Mouse (Mus musculus): Measurements from ENCODE around the gene Mindy3. TPM values are rescaled to one million over a fixed set of nuclear protein-coding genes. Genes with fewer than 3 reads are reported as not detected.
"Not testable (repeated sequence)": the region's sequence is repeated elsewhere in the genome, so short reads cannot be mapped to it uniquely, and the experiment has no call there.

Gene Mindy3
- 10 to 100 TPM; 40.7 to 41.5 TPM for total RNA-seq (2021)
- polyA plus RNA-seq (2012; rRNA removed), result 87.8 and 117 TPM in 2 replicates
- long read RNA-seq, transcript Mindy3-201 (15 exons, 2,344 nt), result major isoform, 7 of 21 reads
- long read RNA-seq, partial matches to known transcripts, result 1 of 21 reads
- long read RNA-seq, other reads (novel, unspliced or antisense), result 11 of 21 reads

DNA sequence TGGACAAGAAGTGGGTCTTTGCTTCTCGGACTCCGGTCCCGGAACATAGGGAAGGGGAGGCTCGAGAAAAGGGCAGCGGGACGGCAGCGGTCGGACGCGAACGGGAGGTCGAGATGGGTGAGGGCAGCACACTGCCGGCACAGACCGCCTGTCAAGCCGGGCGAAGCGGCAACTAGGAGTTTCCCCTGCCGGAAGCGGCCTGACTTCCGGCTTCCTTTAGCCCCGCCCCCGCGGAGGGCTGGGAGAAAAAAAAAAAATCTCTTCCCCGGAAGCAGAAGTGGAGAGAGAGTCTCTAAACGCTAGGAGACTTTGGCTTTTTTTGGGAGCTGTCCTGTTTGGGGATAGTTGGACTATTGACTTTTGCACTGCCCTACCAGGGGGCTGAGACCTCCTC lies at the start of gene Mindy3:
Gene Mindy3, minus strand, starts transcription at position 209 of the 394 bp plus-strand sequence.
- peak; percentile 95 for DNase-seq

DNA sequence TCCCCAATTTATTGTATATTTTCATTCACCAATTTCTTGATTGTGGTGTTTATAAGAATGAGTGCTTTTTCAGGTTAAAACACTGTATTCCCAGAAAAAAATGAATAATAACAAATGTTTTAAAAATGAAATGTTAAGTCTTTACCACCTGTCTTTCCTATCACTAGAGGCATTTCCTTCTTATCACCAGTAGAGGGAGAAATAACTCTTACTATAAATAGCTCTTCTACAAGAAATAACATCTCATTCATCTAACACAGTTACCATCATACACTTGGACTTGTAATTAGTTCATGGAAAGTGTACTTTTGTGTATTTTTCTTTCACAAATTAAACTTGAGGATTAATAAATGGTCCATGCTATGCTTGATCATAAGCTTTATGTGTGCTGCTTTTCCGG lies 40.5 kb upstream of the Mindy3 start:
- no peak for DNase-seq

DNA sequence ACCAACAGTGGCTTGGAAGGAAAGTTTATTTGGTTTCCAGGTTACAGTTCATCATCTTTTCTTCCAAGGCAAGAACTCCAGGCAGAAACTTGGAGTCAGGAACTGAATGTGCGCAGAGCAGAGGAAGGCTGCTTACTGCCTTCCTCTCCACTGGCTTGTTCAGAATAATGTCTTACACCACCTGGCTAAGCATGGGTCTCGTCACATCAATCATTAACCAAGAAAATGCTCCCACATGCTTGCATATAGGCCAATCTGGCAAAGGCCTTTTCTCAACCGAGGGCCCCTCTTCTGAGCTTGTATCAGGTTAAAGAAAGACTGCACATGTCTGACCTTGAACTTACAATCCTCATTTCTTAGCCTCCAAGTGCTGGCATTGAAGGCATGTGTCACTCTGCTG lies 30.8 kb upstream of the Mindy3 start:
- DNase-seq, result no peak

DNA sequence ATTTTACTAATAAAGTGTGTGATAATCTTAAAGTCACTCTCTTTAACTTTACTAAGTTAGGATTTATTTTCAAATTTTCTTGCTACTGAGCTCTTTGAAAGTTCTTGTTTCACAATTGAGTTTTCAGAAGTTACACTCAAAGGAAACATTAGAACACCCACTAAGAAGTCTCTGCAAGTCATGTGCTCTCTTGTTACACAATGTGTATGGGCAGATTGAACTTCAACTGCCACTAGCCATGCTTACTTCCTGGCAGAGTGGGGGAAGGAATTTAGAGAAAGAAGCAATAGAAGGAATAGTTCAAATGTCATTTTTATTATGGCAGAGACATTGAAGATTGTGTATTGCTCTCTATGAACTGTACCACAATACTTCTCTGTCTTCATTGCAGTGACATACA lies 20.9 kb upstream of the Mindy3 start:
- no peak for DNase-seq

- no peak for DNase-seq
Observed at GRCm38 (mm10) chr2:12439543-12439942, 20.3 kb upstream of the Mindy3 start.

DNA sequence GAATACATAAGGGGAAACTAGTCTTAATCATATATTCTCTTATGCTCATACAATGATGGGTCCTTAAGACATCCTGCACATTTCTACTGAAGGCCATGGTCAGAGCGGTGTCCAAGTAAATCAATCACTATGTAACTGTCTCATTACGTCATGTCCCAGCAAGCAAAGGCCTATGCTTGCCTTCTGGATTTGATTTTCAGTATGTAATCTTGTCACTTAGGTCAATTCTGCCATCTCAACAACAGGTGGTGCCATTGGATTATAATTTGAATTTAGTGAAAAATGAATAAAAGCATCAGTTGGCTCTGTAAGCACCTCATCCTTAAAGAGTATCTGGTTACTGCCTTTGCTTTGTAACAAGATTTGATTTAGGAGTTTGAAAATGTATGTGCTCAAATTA lies 18.9 kb upstream of the Mindy3 start:
- no peak for DNase-seq

GRCm38 (mm10) chr2:12432055-12432454 lies 12.8 kb upstream of the Mindy3 start:
- DNase-seq, result no peak

DNA sequence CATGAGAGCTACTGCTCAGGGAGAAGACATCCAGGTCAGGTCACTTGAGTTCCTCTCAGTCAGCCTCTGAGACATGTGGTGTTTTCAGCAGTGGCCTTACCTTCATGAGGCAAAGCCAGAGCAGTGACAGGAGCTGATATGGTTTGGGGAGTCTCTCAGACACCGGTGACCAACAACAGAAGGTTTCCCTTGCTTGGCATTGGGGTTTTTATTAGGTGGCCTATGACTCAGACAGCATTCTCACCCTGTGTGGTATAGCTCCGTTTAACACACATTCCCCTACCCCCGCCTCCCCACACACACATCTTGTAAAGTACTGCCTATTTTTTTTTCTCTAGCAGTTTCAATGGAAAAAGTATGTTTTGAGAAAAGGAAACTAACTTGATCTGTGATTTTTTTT lies 5.1 kb upstream of the Mindy3 start:
- DNase-seq, result no peak

GRCm38 (mm10) chr2:12423426-12423825 lies 4.2 kb upstream of the Mindy3 start:
- not testable (repeated sequence) for DNase-seq

- no peak for DNase-seq
Observed at GRCm38 (mm10) chr2:12418534-12419261, 572 bp downstream of the Mindy3 start.

- DNase-seq, result no peak
Observed at GRCm38 (mm10) chr2:12418121-12418520, 1.1 kb downstream of the Mindy3 start.

- DNase-seq, result no peak
Observed at GRCm38 (mm10) chr2:12412309-12412708, 7.0 kb downstream of the Mindy3 start.

DNA sequence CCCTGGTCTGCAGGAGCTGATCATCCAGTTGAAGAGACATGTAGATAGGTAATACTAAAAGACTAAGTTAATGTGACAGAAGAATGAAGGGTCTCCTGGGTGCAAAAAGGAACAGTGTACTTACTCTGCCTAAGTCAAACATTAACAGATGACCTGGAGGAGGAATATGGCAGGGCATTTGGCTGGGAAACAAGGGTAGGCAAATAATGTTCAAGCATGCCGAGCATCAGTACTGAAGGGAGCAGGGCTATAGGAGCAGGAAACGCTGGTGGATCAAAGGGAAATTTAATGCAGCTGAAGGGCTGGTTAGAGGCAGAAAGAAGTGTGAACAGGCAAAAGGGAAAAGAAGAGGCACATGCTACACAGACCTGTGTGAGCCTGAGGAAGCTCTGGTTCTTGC lies 8.1 kb downstream of the Mindy3 start:
- DNase-seq, result no peak

GRCm38 (mm10) chr2:12406737-12407136 lies 12.5 kb downstream of the Mindy3 start:
- DNase-seq, result no peak

- no peak for DNase-seq
Observed at GRCm38 (mm10) chr2:12402469-12402868, 16.8 kb downstream of the Mindy3 start.

GRCm38 (mm10) chr2:12401137-12401536 lies 18.1 kb downstream of the Mindy3 start:
- DNase-seq, result no peak

DNA sequence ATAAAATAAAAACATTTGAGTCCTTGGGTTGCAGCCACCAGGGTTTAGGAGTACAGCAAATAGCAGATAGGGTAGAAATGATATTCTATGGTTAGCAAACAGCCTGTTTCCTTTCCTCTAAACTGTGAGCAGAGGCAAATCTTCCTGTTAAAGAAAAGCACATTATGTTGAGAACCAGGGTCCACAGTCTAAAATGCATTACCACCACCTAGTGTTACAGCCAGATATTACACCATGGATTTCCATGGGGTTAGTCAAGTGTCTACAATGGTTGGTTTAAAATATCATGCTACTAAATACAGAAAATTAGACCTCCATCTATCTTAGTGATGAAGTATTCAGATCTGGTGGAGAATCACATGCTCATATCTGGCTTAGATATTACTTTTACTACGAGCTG lies 30.2 kb downstream of the Mindy3 start:
- peak; percentile 38 for DNase-seq

DNA sequence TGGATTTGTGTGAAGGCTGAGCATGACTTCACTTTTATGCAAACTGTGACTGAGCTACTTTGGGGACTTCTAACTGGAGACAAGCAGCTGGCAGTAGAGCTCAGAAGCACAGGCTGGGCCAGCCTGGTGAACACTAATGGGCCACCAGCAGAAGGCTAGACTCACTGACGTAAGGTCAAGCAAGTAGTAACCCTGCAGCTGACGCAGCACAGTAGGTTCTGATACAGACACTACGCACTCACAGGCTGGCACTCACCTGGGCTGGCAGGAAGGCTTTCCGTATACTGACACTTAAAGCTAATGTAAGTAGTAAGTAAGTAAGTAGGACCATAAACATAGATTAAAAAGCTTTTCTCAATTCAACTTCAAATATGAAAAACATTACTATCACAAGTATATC lies 30.7 kb downstream of the Mindy3 start:
- DNase-seq, result no peak

- DNase-seq, result no peak
Observed at GRCm38 (mm10) chr2:12384389-12384788, 34.9 kb downstream of the Mindy3 start.

GRCm38 (mm10) chr2:12382650-12383049 lies 36.6 kb downstream of the Mindy3 start:
- no peak for DNase-seq

GRCm38 (mm10) chr2:12380233-12380632 lies 39.0 kb downstream of the Mindy3 start:
- DNase-seq, result no peak

GRCm38 (mm10) chr2:12378591-12378990 lies 40.7 kb downstream of the Mindy3 start:
- DNase-seq, result no peak

DNA sequence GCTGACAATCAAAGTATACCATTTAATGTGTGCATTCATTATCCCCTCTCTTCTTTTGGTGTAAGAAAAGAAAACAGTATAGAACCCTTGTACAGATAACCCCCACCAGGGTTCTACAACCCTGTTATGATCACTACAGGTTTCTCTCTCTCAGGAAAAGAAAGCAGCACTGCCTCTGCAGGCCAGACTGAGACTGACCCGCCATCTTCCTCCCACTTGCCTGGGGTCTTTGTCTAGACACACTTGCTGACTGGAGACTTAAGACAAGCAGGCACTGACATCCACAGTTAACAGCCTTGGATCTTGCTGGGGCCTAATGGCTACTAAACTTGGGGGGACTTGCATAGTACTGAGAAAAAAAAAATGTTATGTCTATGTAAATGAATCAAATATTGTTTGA lies 42.2 kb downstream of the Mindy3 start:
- DNase-seq, result no peak

DNA sequence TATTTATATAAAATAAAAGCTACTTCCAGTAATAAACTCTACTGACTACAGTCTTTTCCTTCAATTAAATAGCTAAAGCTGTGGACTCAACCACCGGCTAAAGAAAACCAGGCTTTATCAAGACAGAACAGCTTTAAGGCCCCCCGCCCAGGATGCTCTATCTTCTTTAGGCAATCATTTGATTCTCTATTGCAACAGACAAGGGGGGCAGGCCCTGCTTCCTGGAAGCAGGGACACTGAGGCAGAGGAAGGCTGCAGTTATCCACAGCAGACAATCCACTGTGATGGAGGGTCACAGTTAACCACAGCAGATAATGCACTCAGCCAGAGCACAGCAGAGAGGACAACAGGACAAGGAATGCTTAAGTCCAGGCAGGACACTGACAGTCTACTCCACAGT lies 46.4 kb downstream of the Mindy3 start:
- no peak for DNase-seq
